Mouse (Mus musculus): Measurements from ENCODE around the gene Ccdc182.

Gene Ccdc182

GRCm38 (mm10) chr11:88327016-88327415 lies 33.2 kb downstream of the Ccdc182 start:
- no peak for DNase-seq (ENCODE audit: low read depth, low spot score)

DNA sequence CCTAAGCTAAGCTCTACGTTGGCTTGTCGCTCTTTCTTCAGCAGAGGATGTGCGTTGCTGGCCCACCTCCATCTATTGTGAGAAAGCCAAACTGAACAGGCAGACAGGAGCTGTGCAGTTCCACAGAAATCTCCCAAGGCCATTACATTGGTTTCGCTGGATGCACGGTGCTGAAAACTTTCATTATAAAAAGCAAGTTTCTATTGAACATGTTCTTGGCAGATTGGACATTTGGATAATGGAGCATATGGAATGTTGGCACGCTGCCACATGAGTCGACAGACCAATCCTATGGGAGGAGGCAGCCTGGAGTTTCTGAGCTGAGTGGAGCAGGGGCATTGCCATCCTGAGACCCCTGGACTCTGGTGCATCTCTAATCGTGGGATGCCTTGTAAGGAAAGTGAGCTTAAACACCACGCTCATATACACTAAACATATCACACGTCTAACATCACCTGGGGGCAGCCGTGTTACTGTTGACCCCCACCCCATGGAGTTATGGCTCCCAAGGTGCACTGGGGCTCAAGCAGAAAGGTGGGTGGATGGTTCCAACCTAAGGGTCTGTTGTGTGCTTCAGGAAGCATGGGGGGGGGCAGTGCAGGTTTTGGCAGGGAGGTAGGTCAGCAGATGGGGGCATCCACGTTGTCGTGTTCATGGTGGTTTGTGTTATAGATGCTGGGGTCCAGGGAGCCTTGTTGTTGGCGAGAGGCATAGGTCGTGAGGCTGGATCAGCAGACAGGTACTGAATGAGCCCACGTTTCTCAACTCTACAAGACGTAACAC lies 35.1 kb downstream of the Ccdc182 start:
- no peak for DNase-seq (ENCODE audit: low read depth, low spot score)

- DNase-seq (ENCODE audit: low read depth, low spot score): no peak
Measured at GRCm38 (mm10) chr11:88330799-88331198, 36.9 kb downstream of the Ccdc182 start.

DNA sequence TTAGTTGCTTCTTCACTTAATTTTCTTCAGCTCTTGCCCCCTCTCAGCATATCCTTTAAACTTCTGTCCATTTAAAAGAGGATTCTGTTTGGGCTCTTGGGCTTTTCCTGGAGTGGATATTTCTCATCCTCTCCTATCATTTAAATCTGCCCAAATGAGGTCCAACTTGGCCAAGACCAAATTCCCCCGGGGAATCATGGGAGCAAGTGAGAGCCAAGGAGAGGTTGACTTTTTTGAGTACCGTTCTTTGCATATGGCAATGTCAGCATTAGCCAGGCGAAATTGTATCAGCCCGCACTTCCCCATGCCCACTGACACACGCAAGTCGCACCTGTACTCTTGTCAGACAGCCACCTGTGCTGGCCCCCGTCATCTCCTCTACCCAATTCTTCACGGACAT lies 37.9 kb downstream of the Ccdc182 start:
- DNase-seq (ENCODE audit: low read depth, low spot score): no peak

- no peak for DNase-seq (ENCODE audit: low read depth, low spot score)
Measured at GRCm38 (mm10) chr11:88332309-88332934, 38.6 kb downstream of the Ccdc182 start.

DNA sequence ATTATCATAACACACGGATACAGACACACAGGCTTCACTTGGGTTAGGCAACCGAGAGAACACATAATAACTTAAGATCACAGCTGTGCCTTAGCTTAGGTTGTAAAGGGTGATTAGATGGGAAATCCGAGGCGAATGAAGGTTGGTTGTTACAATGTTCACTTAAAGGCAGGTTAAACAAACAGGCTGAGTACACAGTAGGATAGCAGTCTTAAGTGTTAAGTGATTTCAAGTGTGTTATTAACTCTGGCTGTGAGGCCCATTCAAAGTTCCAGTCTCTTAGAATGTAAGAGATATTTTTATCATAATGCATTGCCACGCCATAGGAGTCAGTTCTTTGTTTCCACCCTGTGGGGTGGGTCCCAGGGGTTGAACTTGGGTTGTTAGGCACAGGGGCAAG lies 41.0 kb downstream of the Ccdc182 start:
- no peak for DNase-seq (ENCODE audit: low read depth, low spot score)

- DNase-seq (ENCODE audit: low read depth, low spot score): no peak
Measured at GRCm38 (mm10) chr11:88337926-88338325, 44.1 kb downstream of the Ccdc182 start.

All from c-Kit-negative CD71-positive TER-119-positive erythroid progenitor cells, embryonic 14.5 days (primary cell).